ENCODE assay signal across 9 mouse cellular contexts in the genomic region with DNA sequence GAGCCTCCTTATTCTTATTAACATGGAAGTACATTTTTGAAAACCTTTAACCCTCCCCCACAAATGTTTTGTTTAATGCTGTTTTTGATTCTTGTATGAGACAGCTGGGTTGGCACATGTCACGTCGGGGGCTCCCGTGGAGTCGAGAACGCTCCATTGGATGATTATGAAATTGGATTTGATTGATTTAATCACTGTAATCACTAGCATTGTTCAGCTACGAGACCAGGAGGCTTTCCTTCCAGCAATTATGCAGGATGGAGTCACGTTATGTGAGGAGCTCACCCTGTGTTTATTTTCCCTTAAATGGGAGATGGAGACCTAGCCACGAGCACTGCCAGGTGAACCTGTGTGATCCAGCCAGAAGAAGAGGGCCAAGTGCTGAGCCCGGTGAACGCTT. TPM values are rescaled to one million over a fixed set of nuclear protein-coding genes. Genes with fewer than 3 reads are reported as not detected.
DNase-seq lines count a peak whose midpoint lies in the region; ATAC-seq and TF ChIP-seq lines count a peak whose summit lies in the region.
"Had no signal": no experiment of that assay in that cellular context is flagged by ENCODE, and none has a peak within 500 bp of the region (broad histone marks: within the 10 kb centered on the region; RNA-seq: fewer than 3 reads in every experiment).

A gene (plus strand): TSS at position 357 of the 400 bp plus-strand sequence.

- ATAC-seq in heart, postnatal 0 days (ENCODE audit: insufficient read depth, low read depth): no peak
- peak; percentile 35; the same call in 1 of the 2 replicates for ATAC-seq in hindbrain, embryonic 14.5 days (ENCODE audit: low FRiP score)
- ATAC-seq in megakaryocyte progenitor cell, adult 5-6 weeks (replicated peaks; ENCODE audit: poor library complexity): no peak

- H3K27me3 ChIP-seq in heart, postnatal 0 days (ENCODE audit: control insufficient read depth, insufficient read depth, low read length): no peaks in the 10 kb centered on the region
- H3K27me3 ChIP-seq in heart, embryonic 10.5 days (ENCODE audit: insufficient read depth, poor library complexity, severe bottlenecking): no peaks in the 10 kb centered on the region
- H3K27me3 ChIP-seq in hindbrain, embryonic 14.5 days (ENCODE audit: control insufficient read depth, insufficient read depth, low read length): no peaks in the 10 kb centered on the region
- no peaks in the 10 kb centered on the region for H3K27me3 ChIP-seq in cerebellum, adult 2 months (ENCODE audit: control insufficient read depth, insufficient read depth, low read length)
- H3K27me3 ChIP-seq: limb, embryonic 15.5 days had no signal

- no peaks in the 10 kb centered on the region for H3K9me3 ChIP-seq in heart, postnatal 0 days (replicated peaks; ENCODE audit: control insufficient read depth, low read length)
- no peaks in the 10 kb centered on the region for H3K9me3 ChIP-seq in heart, embryonic 10.5 days
- no peaks in the 10 kb centered on the region for H3K9me3 ChIP-seq in hindbrain, embryonic 14.5 days (ENCODE audit: control insufficient read depth, low read length)
- H3K9me3 ChIP-seq: limb, embryonic 15.5 days had no signal

- DNase-seq in heart, postnatal 0 days (ENCODE audit: low spot score): no peak
- no peak for DNase-seq in heart, embryonic 10.5 days (ENCODE audit: low spot score)
- DNase-seq in brain, embryonic 14.5 days (ENCODE audit: low read depth): peak; percentile 80
- peak; percentile 55 for DNase-seq in hindbrain, embryonic 14.5 days (ENCODE audit: low spot score)
- DNase-seq in cerebellum, adult 2 months: no peak
- DNase-seq in adipocyte (ENCODE audit: low spot score): no peak
- DNase-seq in frontal cortex, postnatal 10 days (ENCODE audit: low spot score in 2 of 2): no peak

- no peak for TF ChIP-seq CTCF in heart, postnatal 0 days (IDR thresholded peaks at IDR 0.05; ENCODE audit: low read depth)
- TF ChIP-seq CTCF in brain, embryonic 14.5 days (IDR thresholded peaks at IDR 0.05; ENCODE audit: borderline replicate concordance, extremely low read depth, insufficient read depth, insufficient read length): no peak
- TF ChIP-seq CTCF in cerebellum, adult 2 months (IDR thresholded peaks at IDR 0.05; ENCODE audit: borderline replicate concordance, insufficient read depth, low read depth, low read length): no peak

- H3K9ac ChIP-seq in heart, postnatal 0 days (replicated peaks; ENCODE audit: low read depth, low read length): no peak within 1 kb of the TSS
- no peak within 1 kb of the TSS for H3K9ac ChIP-seq in hindbrain, embryonic 14.5 days
- H3K9ac ChIP-seq: limb, embryonic 15.5 days had no signal

- H3K4me2 ChIP-seq in heart, postnatal 0 days (ENCODE audit: low read depth, low read length): no peak within 1 kb of the TSS
- no peak within 1 kb of the TSS for H3K4me2 ChIP-seq in hindbrain, embryonic 14.5 days (replicated peaks)
- H3K4me2 ChIP-seq: limb, embryonic 15.5 days had no signal

- H3K4me1 ChIP-seq in heart, postnatal 0 days (ENCODE audit: control insufficient read depth, insufficient read depth): peaks cover 21% of the 10 kb centered on the region
- H3K4me1 ChIP-seq in heart, embryonic 10.5 days: peaks cover 15% of the 10 kb centered on the region
- H3K4me1 ChIP-seq in hindbrain, embryonic 14.5 days (replicated peaks; ENCODE audit: control insufficient read depth, insufficient read depth, low read length): peaks cover 5% of the 10 kb centered on the region
- no peaks in the 10 kb centered on the region for H3K4me1 ChIP-seq in cerebellum, adult 2 months (ENCODE audit: control insufficient read depth, insufficient read depth, low read length)

- no peak for TF ChIP-seq EP300 in heart, postnatal 0 days (IDR thresholded peaks at IDR 0.05; ENCODE audit: low read depth)

- TF ChIP-seq POLR2A in brain, embryonic 14.5 days (IDR thresholded peaks at IDR 0.05; ENCODE audit: borderline replicate concordance, extremely low read depth, insufficient read depth, insufficient read length, poor library complexity, severe bottlenecking): no peak
- no peak for TF ChIP-seq POLR2A in cerebellum, adult 2 months (IDR thresholded peaks at IDR 0.05; ENCODE audit: borderline replicate concordance, insufficient read depth, low read length)

- no peak within 1 kb of the TSS for H3K27ac ChIP-seq in heart, postnatal 0 days (ENCODE audit: low read depth)
- H3K27ac ChIP-seq in heart, embryonic 10.5 days: no peak within 1 kb of the TSS
- H3K27ac ChIP-seq in hindbrain, embryonic 14.5 days: peak within 1 kb of the TSS; percentile 47; the same call in 1 of the 2 replicates
- no peak within 1 kb of the TSS for H3K27ac ChIP-seq in cerebellum, adult 2 months (ENCODE audit: insufficient read depth, low read length)
- H3K27ac ChIP-seq: limb, embryonic 15.5 days had no signal

- 87% methylated on average over 10 of the region's 10 CpGs for WGBS in heart, postnatal 0 days
- 82% methylated on average over 10 of the region's 10 CpGs for WGBS in heart, embryonic 10.5 days
- whole genome bisulfite sequencing in hindbrain, embryonic 14.5 days: 57% methylated on average over 10 of the region's 10 CpGs
- WGBS in cerebellum, adult 2 months: 14% methylated on average over 10 of the region's 10 CpGs

- H3K36me3 ChIP-seq in heart, postnatal 0 days (replicated peaks; ENCODE audit: control insufficient read depth, insufficient read depth, low read length): no peaks in the 10 kb centered on the region
- no peaks in the 10 kb centered on the region for H3K36me3 ChIP-seq in heart, embryonic 10.5 days
- H3K36me3 ChIP-seq in hindbrain, embryonic 14.5 days (replicated peaks; ENCODE audit: control insufficient read depth, insufficient read depth): no peaks in the 10 kb centered on the region
- H3K36me3 ChIP-seq: limb, embryonic 15.5 days had no signal

- no peak within 1 kb of the TSS for H3K4me3 ChIP-seq in heart, postnatal 0 days (ENCODE audit: low read depth, low read length)
- H3K4me3 ChIP-seq in heart, embryonic 10.5 days: no peak within 1 kb of the TSS
- H3K4me3 ChIP-seq in hindbrain, embryonic 14.5 days (replicated peaks; ENCODE audit: low read length): no peak within 1 kb of the TSS
- no peak within 1 kb of the TSS for H3K4me3 ChIP-seq in cerebellum, adult 2 months (replicated peaks; ENCODE audit: insufficient read depth, low read depth, low read length)
- H3K4me3 ChIP-seq: limb, embryonic 15.5 days had no signal

RNA-seq across cellular contexts. Expression of the gene that starts here (rescaled TPM):
- total RNA-seq in heart, postnatal 0 days (2014; rRNA removed; ENCODE audit: low replicate concordance): 31.7 and 44.4 TPM in 2 replicates
- 12.6 and 17.5 TPM in 2 replicates for polyA plus RNA-seq in heart, postnatal 0 days (2015; fragmentation: Nextera tagmentation; extraction: Ambion mirVana)
- 5.2 and 6.8 TPM in 2 replicates for polyA plus RNA-seq in heart, embryonic 10.5 days (2016; fragmentation: Nextera tagmentation; extraction: Ambion mirVana)
- polyA plus RNA-seq in brain, embryonic 14.5 days (2012; rRNA removed): 29.5 and 32.0 TPM in 2 replicates
- 21.9 and 25.9 TPM in 2 replicates for polyA plus RNA-seq in hindbrain, embryonic 14.5 days (2014; fragmentation: Nextera tagmentation; extraction: Ambion mirVana)
- total RNA-seq in megakaryocyte progenitor cell, adult 5-6 weeks (2015): 37.6 and 50.4 TPM in 2 replicates
- 24.0 and 28.9 TPM in 2 replicates for total RNA-seq in megakaryocyte progenitor cell, adult 5-6 weeks (2017)
- 8.5 and 8.9 TPM in 2 replicates for polyA plus RNA-seq in cerebellum, adult 2 months (2012; rRNA removed)

Comparison
In these comparisons a context has a peak if more than half of its experiments do, and no peak if none do; other contexts are left out.
1. DNase-seq: peak in brain, embryonic 14.5 days (single experiment) and hindbrain, embryonic 14.5 days (single experiment); none in heart, postnatal 0 days (single experiment), heart, embryonic 10.5 days (single experiment), cerebellum, adult 2 months (0 of 2), adipocyte (single experiment) and frontal cortex, postnatal 10 days (0 of 2).